Mouse (Mus musculus): ENCODE data around the gene 1700029F12Rik. TPM values are rescaled to one million over a fixed set of nuclear protein-coding genes. Genes with fewer than 3 reads are reported as not detected.

1700029F12Rik gene
- polyA plus RNA-seq, 1 experiment from 2014 or later = not detected

- WGBS = 86% methylated on average over 3 of the region's 3 CpGs
Observed at GRCm38 (mm10) chr13:97017711-97018110, 16.5 kb downstream of the 1700029F12Rik start.

GRCm38 (mm10) chr13:97014366-97014765, 19.8 kb downstream of the 1700029F12Rik start:
- no peaks in the 10 kb centered on the region for H3K9me3 ChIP-seq
- ATAC-seq (ENCODE audit: low FRiP score, low read depth) = no peak
- H3K27ac ChIP-seq = no peak overlapping the region
- H3K4me2 ChIP-seq (replicated peaks) = no peak overlapping the region
- no peak overlapping the region for H3K4me3 ChIP-seq
- H3K9ac ChIP-seq = no peak overlapping the region
- no peaks in the 10 kb centered on the region for H3K27me3 ChIP-seq
- 51% methylated on average over 4 of the region's 4 CpGs for WGBS
- H3K36me3 ChIP-seq = no peaks in the 10 kb centered on the region
- H3K4me1 ChIP-seq = no peaks in the 10 kb centered on the region

More at GRCm38 (mm10) chr13:97017711-97018110, 16.5 kb downstream of the 1700029F12Rik start:
- Histone ChIP-seq H3K27ac (no peak overlapping the region), H3K4me3 (no peak overlapping the region), H3K9ac (no peak overlapping the region), H3K36me3 (no peaks in the 10 kb centered on the region), H3K4me2 (replicated peaks) (no peak overlapping the region), H3K4me1 (no peaks in the 10 kb centered on the region), H3K9me3 (no peaks in the 10 kb centered on the region), H3K27me3 (no peaks in the 10 kb centered on the region)
- ATAC-seq (ENCODE audit: low FRiP score, low read depth) = no peak

GRCm38 (mm10) chr13:97008266-97009153, 25.7 kb downstream of the 1700029F12Rik start:
- peaks cover 8% of the 10 kb centered on the region; the same call in 1 of the 2 replicates for H3K27me3 ChIP-seq
- H3K9ac ChIP-seq = peak overlapping the region; percentile 51
- no peaks in the 10 kb centered on the region for H3K9me3 ChIP-seq
- WGBS = under 1% methylated on average over 19 of the region's 19 CpGs
- peak overlapping the region; percentile 75 for H3K4me2 ChIP-seq (replicated peaks)
- no peaks in the 10 kb centered on the region for H3K36me3 ChIP-seq
- H3K4me1 ChIP-seq = peaks cover 8% of the 10 kb centered on the region
- ATAC-seq (ENCODE audit: low FRiP score, low read depth) = peak; percentile 57; the same call in 1 of the 2 replicates
- peak overlapping the region; percentile 44 for H3K4me3 ChIP-seq
- H3K27ac ChIP-seq = no peak overlapping the region

- peaks cover 8% of the 10 kb centered on the region; the same call in 1 of the 2 replicates for H3K27me3 ChIP-seq
- H3K4me2 ChIP-seq (replicated peaks) = peak overlapping the region; percentile 75
- peak overlapping the region; percentile 44 for H3K4me3 ChIP-seq
- peak; percentile 46 for ATAC-seq (ENCODE audit: low FRiP score, low read depth)
- H3K36me3 ChIP-seq = no peaks in the 10 kb centered on the region
- peak overlapping the region; percentile 62 for H3K9ac ChIP-seq
- no peak overlapping the region for H3K27ac ChIP-seq
- WGBS = 2% methylated on average over 18 of the region's 21 CpGs
- no peaks in the 10 kb centered on the region for H3K9me3 ChIP-seq
- peaks cover 8% of the 10 kb centered on the region for H3K4me1 ChIP-seq
Observed at GRCm38 (mm10) chr13:97007501-97008265, 26.5 kb downstream of the 1700029F12Rik start.

- H3K4me1 ChIP-seq = peaks cover 8% of the 10 kb centered on the region
- WGBS = 50% methylated on average over 2 of the region's 2 CpGs
- no peak for ATAC-seq (ENCODE audit: low FRiP score, low read depth)
- H3K4me2 ChIP-seq (replicated peaks) = peak overlapping the region; percentile 75
- no peaks in the 10 kb centered on the region for H3K36me3 ChIP-seq
- H3K27me3 ChIP-seq = peaks cover 8% of the 10 kb centered on the region; the same call in 1 of the 2 replicates
- H3K9me3 ChIP-seq = no peaks in the 10 kb centered on the region
- H3K4me3 ChIP-seq = peak overlapping the region; percentile 44; the same call in 1 of the 2 replicates
- H3K9ac ChIP-seq = no peak overlapping the region
- no peak overlapping the region for H3K27ac ChIP-seq
Observed at GRCm38 (mm10) chr13:97006784-97007183, 27.4 kb downstream of the 1700029F12Rik start.

- no peak overlapping the region for H3K27ac ChIP-seq
- no peaks in the 10 kb centered on the region for H3K9me3 ChIP-seq
- H3K36me3 ChIP-seq = no peaks in the 10 kb centered on the region
- no peak overlapping the region for H3K4me2 ChIP-seq (replicated peaks)
- no peak overlapping the region for H3K9ac ChIP-seq
- H3K27me3 ChIP-seq = no peaks in the 10 kb centered on the region
- ATAC-seq (ENCODE audit: low FRiP score, low read depth) = no peak
- 70% methylated on average over 1 of the region's 1 CpGs for WGBS
- H3K4me3 ChIP-seq = no peak overlapping the region
- no peaks in the 10 kb centered on the region for H3K4me1 ChIP-seq
Observed at GRCm38 (mm10) chr13:96997080-96997479, 37.1 kb downstream of the 1700029F12Rik start.

GRCm38 (mm10) chr13:96995243-96995642, 38.9 kb downstream of the 1700029F12Rik start:
- H3K9ac ChIP-seq = no peak overlapping the region
- H3K4me1 ChIP-seq = no peaks in the 10 kb centered on the region
- no peaks in the 10 kb centered on the region for H3K36me3 ChIP-seq
- WGBS = 77% methylated on average over 5 of the region's 5 CpGs
- H3K4me2 ChIP-seq (replicated peaks) = no peak overlapping the region
- no peak overlapping the region for H3K4me3 ChIP-seq
- H3K27me3 ChIP-seq = no peaks in the 10 kb centered on the region
- H3K27ac ChIP-seq = no peak overlapping the region
- no peaks in the 10 kb centered on the region for H3K9me3 ChIP-seq
- no peak for ATAC-seq (ENCODE audit: low FRiP score, low read depth)

- Histone ChIP-seq H3K9me3 (no peaks in the 10 kb centered on the region), H3K4me2 (replicated peaks) (no peak overlapping the region), H3K4me1 (no peaks in the 10 kb centered on the region), H3K27ac (no peak overlapping the region), H3K27me3 (no peaks in the 10 kb centered on the region), H3K36me3 (no peaks in the 10 kb centered on the region), H3K9ac (no peak overlapping the region), H3K4me3 (no peak overlapping the region)
- no peak for ATAC-seq (ENCODE audit: low FRiP score, low read depth)
- WGBS = 58% methylated on average over 8 of the region's 8 CpGs
Observed at GRCm38 (mm10) chr13:96993291-96993989, 40.7 kb downstream of the 1700029F12Rik start.

- H3K27me3 ChIP-seq = no peaks in the 10 kb centered on the region
Observed at GRCm38 (mm10) chr13:96990561-96991265, 43.4 kb downstream of the 1700029F12Rik start.

GRCm38 (mm10) chr13:96990045-96990444, 44.1 kb downstream of the 1700029F12Rik start:
- Histone ChIP-seq H3K4me2 (replicated peaks) (no peak overlapping the region), H3K4me1 (peaks cover 10% of the 10 kb centered on the region; the same call in 1 of the 2 replicates), H3K36me3 (no peaks in the 10 kb centered on the region), H3K27me3 (no peaks in the 10 kb centered on the region), H3K9me3 (no peaks in the 10 kb centered on the region), H3K9ac (no peak overlapping the region), H3K27ac (no peak overlapping the region), H3K4me3 (no peak overlapping the region)
- no peak for ATAC-seq (ENCODE audit: low FRiP score, low read depth)
- 81% methylated on average over 3 of the region's 3 CpGs for WGBS

More at GRCm38 (mm10) chr13:96990561-96991265, 43.4 kb downstream of the 1700029F12Rik start:
- H3K36me3 ChIP-seq = no peaks in the 10 kb centered on the region
- H3K9ac ChIP-seq = no peak overlapping the region
- H3K27ac ChIP-seq = no peak overlapping the region
- no peak overlapping the region for H3K4me2 ChIP-seq (replicated peaks)
- no peak overlapping the region for H3K4me3 ChIP-seq
- WGBS = 60% methylated on average over 14 of the region's 14 CpGs
- ATAC-seq (ENCODE audit: low FRiP score, low read depth) = no peak
- H3K9me3 ChIP-seq = no peaks in the 10 kb centered on the region
- peaks cover 6% of the 10 kb centered on the region; the same call in 1 of the 2 replicates for H3K4me1 ChIP-seq

- H3K36me3 ChIP-seq = no peaks in the 10 kb centered on the region
- H3K4me1 ChIP-seq = peaks cover 11% of the 10 kb centered on the region
- H3K4me3 ChIP-seq = no peak overlapping the region
- ATAC-seq (ENCODE audit: low FRiP score, low read depth) = no peak
- H3K9ac ChIP-seq = no peak overlapping the region
- no peaks in the 10 kb centered on the region for H3K27me3 ChIP-seq
- H3K9me3 ChIP-seq = no peaks in the 10 kb centered on the region
- no peak overlapping the region for H3K4me2 ChIP-seq (replicated peaks)
- 93% methylated on average over 16 of the region's 16 CpGs for WGBS
- H3K27ac ChIP-seq = no peak overlapping the region
Observed at GRCm38 (mm10) chr13:96989129-96989528, 45.0 kb downstream of the 1700029F12Rik start.

Measured in limb, embryonic 13.5 days (tissue).